Mouse (Mus musculus) stomach, embryonic 14.5 days (tissue): ENCODE results near the gene Cit. TPM values are rescaled to one million over a fixed set of nuclear protein-coding genes. Genes with fewer than 3 reads are reported as not detected.

ENCODE experiments used
- ATAC-seq: fragments of 200-750 bp; cut with Nextera tagmentation; 2 replicates; pipeline ENCODE4 v1.8.0; 2017; ENCODE audit warnings: low read depth, moderate TSS enrichment; ENCODE audit not compliant: insufficient number of reproducible peaks, insufficient read depth, low FRiP score
- H3K27ac ChIP-seq: fragments of 300-500 bp; sonication (generic); 2 replicates; pipeline ENCODE4 v1.5.1; 2014; ENCODE audit warnings: mild to moderate bottlenecking, low read length, moderate library complexity, mixed read lengths
- H3K27me3 ChIP-seq: fragments of 300-500 bp; sonication (generic); 2 replicates; pipeline ENCODE4 v1.6.1; 2014; ENCODE audit warnings: low read length, control low read depth, mixed read lengths; ENCODE audit not compliant: control insufficient read depth, insufficient read depth
- H3K36me3 ChIP-seq: fragments of 300-500 bp; sonication (generic); 2 replicates; pipeline ENCODE4 v1.6.1; 2014; ENCODE audit warnings: mild to moderate bottlenecking, control low read depth, low read length, moderate library complexity, mixed read lengths; ENCODE audit not compliant: control insufficient read depth, insufficient read depth
- H3K4me1 ChIP-seq: fragments of 300-500 bp; sonication (generic); 2 replicates; pipeline ENCODE4 v1.6.1; 2014; ENCODE audit warnings: low read length, control low read depth, mixed read lengths; ENCODE audit not compliant: control insufficient read depth, insufficient read depth
- H3K4me2 ChIP-seq: fragments of 300-500 bp; sonication (generic); replicated peaks from 2 replicates; pipeline ENCODE4 v1.6.1; 2014; ENCODE audit warnings: low read depth, low read length, control low read depth
- H3K4me3 ChIP-seq: fragments of 300-500 bp; sonication (generic); 2 replicates; pipeline ENCODE4 v1.5.1; 2014; ENCODE audit warnings: low read depth, low read length, control low read depth
- H3K9ac ChIP-seq: fragments of 300-500 bp; sonication (generic); replicated peaks from 2 replicates; pipeline ENCODE4 v1.6.1; 2014; ENCODE audit warnings: low read depth, mild to moderate bottlenecking, control low read depth, low read length, moderate library complexity, mixed read lengths
- H3K9me3 ChIP-seq: fragments of 300-500 bp; sonication (generic); 2 replicates; pipeline ENCODE4 v1.6.1; 2016; ENCODE audit warnings: low read depth, low read length, control low read depth; ENCODE audit not compliant: control insufficient read depth
- WGBS: fragments of 180-500 bp; shearing (Covaris S2); extraction: QIAGEN DNeasy Blood & Tissue Kit; methylation state at CpG from one replicate; pipeline ENCODE4 v1.1.7; 2014; 5-methylcytosine and 5-hydroxymethylcytosine counted together
- polyA plus RNA-seq: library from polyadenylated mRNA; unstranded; fragments of >200 nt; fragmentation: Nextera tagmentation; extraction: Ambion mirVana; gene quantifications from 2 replicates; pipeline ENCODE4 v1.2.1, GENCODE M21; 2014

Gene Cit
- polyA plus RNA-seq, 1 experiment from 2014 or later, result 29.7 TPM

DNA sequence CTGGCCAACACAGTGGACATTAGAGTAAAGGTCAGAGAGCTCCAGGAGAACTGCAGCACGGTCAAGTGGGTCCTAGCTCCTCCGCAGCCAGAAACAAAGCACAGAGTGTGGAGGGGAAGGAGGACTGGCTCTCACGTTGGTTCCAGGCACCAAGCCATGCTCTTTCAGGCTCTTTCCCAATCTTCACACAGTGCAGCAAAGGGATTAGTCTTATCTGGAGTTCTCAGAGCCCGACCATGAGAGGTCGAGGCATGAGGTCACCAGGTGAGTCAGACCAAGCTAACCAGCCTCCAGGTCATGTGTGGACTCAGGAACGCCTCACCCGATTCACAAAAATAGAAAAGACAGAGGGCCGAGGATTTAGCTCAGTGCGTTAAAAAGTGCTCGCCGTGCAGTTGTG, 27.0 kb downstream of the Cit start:
- H3K27me3 ChIP-seq, result no peaks in the 10 kb centered on the region
- H3K27ac ChIP-seq, result no peak overlapping the region
- no peaks in the 10 kb centered on the region for H3K4me1 ChIP-seq
- H3K36me3 ChIP-seq, result peaks cover 12% of the 10 kb centered on the region
- WGBS, result 82% methylated on average over 11 of the region's 11 CpGs
- ATAC-seq, result no peak
- H3K4me2 ChIP-seq, result no peak overlapping the region
- no peak overlapping the region for H3K9ac ChIP-seq
- H3K9me3 ChIP-seq, result no peaks in the 10 kb centered on the region
- no peak overlapping the region for H3K4me3 ChIP-seq

DNA sequence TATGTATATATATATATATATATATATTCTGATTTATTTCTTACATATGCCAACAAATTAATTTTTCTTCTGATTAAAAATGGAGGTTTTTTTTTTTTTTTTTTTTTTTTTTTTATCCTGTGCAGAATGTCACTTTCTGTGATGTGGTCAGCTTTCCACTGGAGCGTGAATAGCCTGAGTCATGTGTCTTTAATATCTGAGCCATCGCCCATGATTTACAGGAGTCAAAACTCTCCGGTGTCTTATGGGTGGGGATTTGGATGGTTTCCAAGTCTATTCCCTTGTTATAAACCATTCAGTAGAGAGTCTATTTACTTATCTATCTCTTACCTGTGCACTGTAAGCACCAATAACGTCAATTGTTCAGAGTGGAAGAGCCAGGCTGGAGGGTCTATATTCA, 27.9 kb downstream of the Cit start:
- no peak for ATAC-seq
- no peak overlapping the region for H3K9ac ChIP-seq
- H3K9me3 ChIP-seq, result no peaks in the 10 kb centered on the region
- H3K27me3 ChIP-seq, result no peaks in the 10 kb centered on the region
- no peak overlapping the region for H3K4me3 ChIP-seq
- H3K4me1 ChIP-seq, result no peaks in the 10 kb centered on the region
- no peak overlapping the region for H3K27ac ChIP-seq
- WGBS, result 53% methylated on average over 4 of the region's 4 CpGs
- no peak overlapping the region for H3K4me2 ChIP-seq
- H3K36me3 ChIP-seq, result peaks cover 12% of the 10 kb centered on the region

DNA sequence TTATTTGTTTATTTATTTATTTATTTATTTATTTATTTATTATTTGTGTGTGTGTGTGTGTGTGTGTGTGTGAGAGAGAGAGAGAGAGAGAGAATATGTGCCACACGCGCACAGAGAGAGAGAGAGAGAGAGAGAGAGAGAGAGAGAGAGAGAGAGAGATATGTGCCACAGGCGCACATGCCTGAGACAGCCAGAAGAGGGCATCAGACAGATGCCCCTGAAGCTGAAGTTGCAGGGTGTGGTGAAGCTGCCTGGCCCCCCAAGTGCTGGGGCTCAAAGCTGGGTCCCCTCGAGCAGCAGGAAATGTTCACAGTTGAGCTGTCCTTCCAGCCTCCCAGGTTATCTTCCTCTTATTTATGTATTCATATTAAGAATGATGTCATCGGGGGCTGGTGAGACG, 32.3 kb downstream of the Cit start:
- H3K27ac ChIP-seq, result no peak overlapping the region
- no peaks in the 10 kb centered on the region for H3K27me3 ChIP-seq
- no peak overlapping the region for H3K4me3 ChIP-seq
- H3K4me2 ChIP-seq, result no peak overlapping the region
- H3K4me1 ChIP-seq, result no peaks in the 10 kb centered on the region
- no peak for ATAC-seq
- H3K36me3 ChIP-seq, result peaks cover 14% of the 10 kb centered on the region
- WGBS, result 94% methylated on average over 6 of the region's 6 CpGs
- H3K9me3 ChIP-seq, result no peaks in the 10 kb centered on the region
- H3K9ac ChIP-seq, result no peak overlapping the region

DNA sequence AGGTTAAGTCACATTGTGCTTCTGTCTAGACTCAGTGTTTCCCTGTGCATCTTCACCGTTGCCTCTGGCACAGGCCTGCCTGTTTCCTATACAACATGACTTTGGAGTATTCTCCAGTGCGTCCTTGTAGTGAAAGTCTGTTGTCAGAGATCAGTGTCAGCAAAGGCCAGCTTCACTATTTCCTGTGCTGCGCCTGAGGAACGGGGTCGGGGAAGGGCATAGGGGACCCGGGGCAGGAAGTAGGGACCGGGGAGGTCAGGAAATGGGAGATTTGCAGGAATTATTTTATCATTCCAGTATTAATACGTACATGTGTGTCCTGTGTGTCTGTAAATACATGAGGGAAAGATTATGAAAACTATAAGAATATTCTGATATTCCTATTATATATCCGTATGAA, 37.1 kb downstream of the Cit start:
- WGBS, result 74% methylated on average over 9 of the region's 9 CpGs

DNA sequence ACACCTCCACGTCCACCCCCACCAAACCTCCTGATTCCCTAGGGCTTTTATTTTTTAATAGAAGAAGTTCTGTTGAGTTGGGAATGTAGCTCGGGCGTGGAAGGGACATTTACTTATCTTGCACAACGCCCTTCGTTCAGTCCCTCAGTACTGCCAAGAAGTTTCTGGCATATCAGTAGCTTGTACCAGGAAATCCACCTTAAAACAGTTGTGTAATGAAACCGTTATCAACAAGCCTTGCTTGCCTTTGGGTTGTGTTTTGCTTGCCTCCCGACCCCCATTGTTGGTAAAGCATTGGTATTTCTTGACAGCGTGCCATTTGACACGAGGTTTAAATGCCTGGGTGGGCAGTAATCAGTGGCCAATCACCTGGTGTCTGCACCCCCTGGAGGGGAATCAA, 39.4 kb downstream of the Cit start:
- no peak overlapping the region for H3K4me2 ChIP-seq
- H3K4me3 ChIP-seq, result no peak overlapping the region
- no peak overlapping the region for H3K27ac ChIP-seq
- ATAC-seq, result no peak
- no peaks in the 10 kb centered on the region for H3K27me3 ChIP-seq
- no peaks in the 10 kb centered on the region for H3K9me3 ChIP-seq
- no peak overlapping the region for H3K9ac ChIP-seq
- 87% methylated on average over 9 of the region's 9 CpGs for WGBS
- peaks cover 7% of the 10 kb centered on the region for H3K36me3 ChIP-seq
- H3K4me1 ChIP-seq, result no peaks in the 10 kb centered on the region

More for the DNA sequence above, 37.1 kb downstream of the Cit start:
- Histone ChIP-seq H3K4me2 (no peak overlapping the region), H3K27me3 (no peaks in the 10 kb centered on the region), H3K4me1 (no peaks in the 10 kb centered on the region), H3K27ac (no peak overlapping the region), H3K9me3 (no peaks in the 10 kb centered on the region), H3K4me3 (no peak overlapping the region), H3K36me3 (peaks cover 7% of the 10 kb centered on the region), H3K9ac (no peak overlapping the region)
- ATAC-seq, result no peak

DNA sequence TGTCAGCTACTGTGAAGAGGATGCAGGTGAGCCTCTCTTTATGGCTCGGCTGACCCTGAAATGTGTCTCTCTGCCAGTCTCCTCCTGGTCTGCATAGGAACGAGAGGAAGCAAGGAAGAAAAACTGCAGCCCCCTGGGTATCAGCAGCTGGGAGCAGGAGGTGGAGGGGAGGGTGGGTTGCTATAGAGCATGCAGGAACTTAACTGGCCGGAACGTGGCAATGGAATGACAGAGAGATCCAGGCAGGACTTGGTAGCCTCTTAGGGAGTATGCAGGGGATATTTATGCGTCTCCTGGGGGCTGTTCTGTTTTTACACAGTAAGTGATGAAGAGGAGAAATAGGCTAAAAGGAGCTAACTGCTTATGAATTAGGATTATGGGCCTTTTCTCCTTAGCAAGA, 48.7 kb downstream of the Cit start:
- H3K4me1 ChIP-seq, result no peaks in the 10 kb centered on the region
- H3K4me2 ChIP-seq, result no peak overlapping the region
- ATAC-seq, result no peak
- WGBS, result 79% methylated on average over 5 of the region's 5 CpGs
- no peak overlapping the region for H3K4me3 ChIP-seq
- no peaks in the 10 kb centered on the region for H3K9me3 ChIP-seq
- H3K27ac ChIP-seq, result no peak overlapping the region
- H3K36me3 ChIP-seq, result peaks cover 9% of the 10 kb centered on the region; the same call in 1 of the 2 replicates
- no peak overlapping the region for H3K9ac ChIP-seq
- H3K27me3 ChIP-seq, result no peaks in the 10 kb centered on the region

DNA sequence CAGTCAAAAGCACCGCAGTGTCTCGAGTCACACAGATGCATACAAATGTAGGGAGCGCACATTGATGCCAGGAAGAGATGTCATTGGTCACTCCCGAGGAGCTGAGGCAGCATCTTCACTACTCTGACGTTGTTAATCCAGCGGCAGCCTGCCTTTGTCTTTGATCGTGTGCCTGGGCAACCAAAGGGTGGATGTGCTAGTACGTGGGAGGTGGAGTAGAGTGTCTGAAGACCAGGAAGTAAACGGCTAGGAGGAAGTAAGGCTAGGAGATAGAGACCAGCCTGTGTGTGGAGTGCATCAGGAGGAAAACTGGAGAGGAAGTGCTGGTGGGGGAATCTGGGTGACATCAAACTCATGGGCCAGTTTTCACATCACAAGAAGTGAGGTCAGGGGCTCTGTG, 52.0 kb downstream of the Cit start:
- Histone ChIP-seq H3K27me3 (no peaks in the 10 kb centered on the region), H3K4me2 (no peak overlapping the region), H3K4me3 (no peak overlapping the region), H3K36me3 (no peaks in the 10 kb centered on the region), H3K9me3 (no peaks in the 10 kb centered on the region), H3K9ac (no peak overlapping the region), H3K27ac (no peak overlapping the region), H3K4me1 (no peaks in the 10 kb centered on the region)
- 67% methylated on average over 9 of the region's 9 CpGs for WGBS
- ATAC-seq, result no peak

DNA sequence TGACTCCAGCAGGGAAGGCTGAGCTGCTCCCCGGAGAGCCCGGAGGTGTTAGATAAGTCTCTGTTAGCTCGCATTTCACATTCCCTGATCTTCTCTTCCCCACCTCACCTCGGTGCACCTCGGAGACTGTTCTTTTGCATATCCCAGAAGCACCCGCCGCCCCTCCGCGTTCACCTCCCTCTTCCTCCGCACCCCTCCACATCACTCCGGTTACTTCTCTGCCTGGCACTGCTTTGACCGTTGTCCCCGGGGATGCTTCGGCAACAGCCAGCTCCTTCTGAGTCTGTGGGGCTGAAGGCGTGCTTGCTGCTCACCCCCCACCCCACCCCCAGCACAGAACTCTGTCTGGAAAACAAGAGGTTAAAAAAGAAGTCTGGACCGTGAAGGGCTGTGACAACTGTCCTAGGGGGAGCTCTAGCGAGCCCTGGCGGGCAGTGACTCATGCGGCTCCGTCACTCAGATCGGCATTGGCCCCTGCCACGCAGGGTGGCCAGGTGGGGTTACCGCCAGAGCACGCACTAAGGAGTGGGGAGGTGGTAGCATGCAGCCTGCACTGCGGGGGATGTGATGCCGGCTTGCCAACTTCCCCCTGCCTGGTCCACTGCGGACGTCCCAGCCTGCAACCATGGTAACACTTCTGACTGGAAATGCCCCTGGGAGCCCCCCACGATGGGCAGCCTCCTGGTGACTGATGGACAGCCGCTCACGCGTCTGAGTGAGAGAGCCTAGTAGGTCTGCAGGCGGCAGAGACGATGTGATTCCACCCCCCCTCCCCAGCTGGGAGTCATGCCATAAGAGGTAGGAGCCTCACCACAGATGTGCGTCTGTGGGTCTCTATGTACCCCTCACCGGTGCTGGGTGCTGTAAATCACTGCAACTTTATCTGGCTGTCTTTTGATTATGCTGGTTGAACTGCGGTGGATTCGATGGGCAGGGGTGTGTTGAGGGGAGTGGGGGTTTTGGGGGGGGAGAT, 62.2 kb downstream of the Cit start:
- no peak overlapping the region for H3K9ac ChIP-seq
- WGBS, result 3% methylated on average over 38 of the region's 38 CpGs

More for the DNA sequence above, 62.2 kb downstream of the Cit start:
- peaks cover 14% of the 10 kb centered on the region for H3K4me1 ChIP-seq
- ATAC-seq, result peak; percentile 74; the same call in 1 of the 2 replicates
- peak overlapping the region; percentile 64 for H3K4me2 ChIP-seq
- H3K27ac ChIP-seq, result no peak overlapping the region
- no peaks in the 10 kb centered on the region for H3K36me3 ChIP-seq
- peak overlapping the region; percentile 30 for H3K4me3 ChIP-seq
- H3K9me3 ChIP-seq, result no peaks in the 10 kb centered on the region
- H3K27me3 ChIP-seq, result no peaks in the 10 kb centered on the region
